Mouse (Mus musculus) layer of hippocampus, postnatal 10 days (tissue): ENCODE results near the gene Krtcap2. TPM values are rescaled to one million over a fixed set of nuclear protein-coding genes. Genes with fewer than 3 reads are reported as not detected.
A peak's percentile ranks its signal among the peaks of the same experiment; 100 is the strongest.
"Not testable (repeated sequence)": the region's sequence is repeated elsewhere in the genome, so short reads cannot be mapped to it uniquely, and the experiment has no call there.

ENCODE experiments used
- DNase-seq, 2 experiments: peaks; one replicate each; pipeline ENCODE4 v3.0.0; 2021; ENCODE audit warnings: low spot score in 2 of 2
- long read RNA-seq: library from polyadenylated mRNA; stranded (forward); transcript quantifications from one replicate; pipeline ENCODE4 v2.0.0, GENCODE M21; 2023
- total RNA-seq, 2 experiments: library from RNA; stranded (reverse); gene quantifications; 2 replicates each; pipeline ENCODE4 v1.2.3; 2021

Krtcap2 gene
- total RNA-seq, result 10 to 100 TPM; 72.8 to 95.1 TPM
- long read RNA-seq, transcript Krtcap2-201 (5 exons, 1,172 nt), result major isoform, 58 of 84 reads
- long read RNA-seq, partial matches to known transcripts, result 0 of 84 reads
- long read RNA-seq, other reads (novel, unspliced or antisense), result 26 of 84 reads

- peak; percentile 73 to 80 for DNase-seq
These were observed at the start of gene Krtcap2 for GRCm38 (mm10) chr3:89245688-89246171. Gene Krtcap2 (plus strand): TSS chr3:89245966.

- peak; percentile 71 to 85 for DNase-seq
These were observed 49.5 kb upstream of the Krtcap2 start for GRCm38 (mm10) chr3:89195979-89196877.

- DNase-seq, result no peak
These were observed 45.9 kb upstream of the Krtcap2 start for GRCm38 (mm10) chr3:89199839-89200238.

- DNase-seq, result peak; percentile 89
These were observed 43.3 kb upstream of the Krtcap2 start, which contains the start of gene Gba for GRCm38 (mm10) chr3:89202253-89203141. Gene Gba (plus strand): TSS chr3:89202928.

GRCm38 (mm10) chr3:89203142-89203514 lies 42.6 kb upstream of the Krtcap2 start:
- no peak for DNase-seq

GRCm38 (mm10) chr3:89206079-89206478 lies 39.7 kb upstream of the Krtcap2 start:
- DNase-seq, result no peak

- no peak for DNase-seq
These were observed 39.1 kb upstream of the Krtcap2 start for GRCm38 (mm10) chr3:89206695-89207094.

GRCm38 (mm10) chr3:89208075-89208657 lies 37.6 kb upstream of the Krtcap2 start:
- DNase-seq, result no peak

- no peak for DNase-seq
These were observed 37.0 kb upstream of the Krtcap2 start for GRCm38 (mm10) chr3:89208736-89209135.

GRCm38 (mm10) chr3:89209731-89210130 lies 36.0 kb upstream of the Krtcap2 start:
- no peak for DNase-seq

- no peak for DNase-seq
These were observed 35.6 kb upstream of the Krtcap2 start for GRCm38 (mm10) chr3:89210162-89210561.

GRCm38 (mm10) chr3:89210731-89211130 lies 35.0 kb upstream of the Krtcap2 start:
- DNase-seq, result peak in 1 of 2 experiments; percentile 26

GRCm38 (mm10) chr3:89213803-89214530 lies 31.8 kb upstream of the Krtcap2 start:
- peak; percentile 90 to 92 for DNase-seq

GRCm38 (mm10) chr3:89214681-89215411 lies 30.9 kb upstream of the Krtcap2 start, which contains the start of gene Thbs3:
Gene Thbs3 (plus strand): TSS chr3:89215180.
- DNase-seq, result peak in 1 of 2 experiments; percentile 18

GRCm38 (mm10) chr3:89215853-89216252 lies 29.9 kb upstream of the Krtcap2 start:
- peak; percentile 86 to 90 for DNase-seq

GRCm38 (mm10) chr3:89216407-89216806 lies 29.4 kb upstream of the Krtcap2 start:
- not testable (repeated sequence) for DNase-seq

- no peak for DNase-seq
These were observed 27.5 kb upstream of the Krtcap2 start for GRCm38 (mm10) chr3:89218271-89218670.

GRCm38 (mm10) chr3:89219546-89219945 lies 26.2 kb upstream of the Krtcap2 start:
- no peak for DNase-seq

GRCm38 (mm10) chr3:89221167-89221566 lies 24.6 kb upstream of the Krtcap2 start:
- no peak for DNase-seq
